Mouse (Mus musculus) forelimb bud, embryonic 11.5 days (tissue): ENCODE measurements at regions not wholly inside any gene's neighbourhood (a gene's known extent, or its start where the extent isn't known, plus 50 kb on each side); places are given as distances from the start of the nearest gene placed in this dataset.
"Not testable (repeated sequence)": the region's sequence is repeated elsewhere in the genome, so short reads cannot be mapped to it uniquely, and the experiment has no call there.

ENCODE experiments used
- DNase-seq: peaks from one replicate; pipeline ENCODE4 v3.0.0-alpha.2; 2012; ENCODE audit warnings: low read depth, low spot score

DNA sequence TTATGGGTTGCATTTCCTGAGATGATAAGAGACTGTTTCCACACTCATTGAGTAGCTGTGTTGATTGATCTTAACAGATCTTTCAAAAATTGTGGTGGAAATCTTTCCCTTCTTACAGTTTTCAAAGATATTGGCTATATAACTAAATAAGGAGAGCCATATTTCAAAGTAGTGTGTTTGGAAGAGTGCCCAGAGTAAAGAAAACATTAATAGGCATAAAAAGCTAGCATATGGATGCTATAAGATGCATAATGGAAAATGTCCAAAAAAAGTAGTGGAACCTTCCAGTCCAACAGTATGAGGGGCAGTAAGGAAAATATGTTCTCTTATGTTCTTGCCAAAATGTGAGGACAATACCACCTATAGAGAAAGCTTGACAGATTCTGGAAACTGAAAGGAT, 137.2 kb upstream of the Speer3 start:
- no peak for DNase-seq

DNA sequence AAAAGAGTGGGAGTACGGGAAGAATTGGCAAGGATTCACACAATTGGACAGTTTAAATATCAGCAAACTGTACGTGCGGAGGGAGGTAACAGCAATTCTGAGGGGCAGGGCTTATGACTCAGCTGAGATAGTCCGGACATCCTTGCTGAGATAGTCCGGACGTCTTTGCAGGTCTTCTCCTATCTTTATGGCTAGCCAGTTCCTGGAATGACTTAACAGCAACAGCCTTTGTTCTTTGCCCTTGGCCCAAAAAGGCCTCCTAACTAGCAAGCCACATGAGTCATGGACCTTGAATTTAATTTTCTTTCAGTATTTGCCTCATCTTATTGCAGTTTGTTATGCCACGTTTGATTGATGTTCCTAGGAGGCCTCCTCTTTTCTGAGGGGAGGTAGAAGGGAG, 133.1 kb upstream of the Speer3 start:
- DNase-seq = not testable (repeated sequence)

DNA sequence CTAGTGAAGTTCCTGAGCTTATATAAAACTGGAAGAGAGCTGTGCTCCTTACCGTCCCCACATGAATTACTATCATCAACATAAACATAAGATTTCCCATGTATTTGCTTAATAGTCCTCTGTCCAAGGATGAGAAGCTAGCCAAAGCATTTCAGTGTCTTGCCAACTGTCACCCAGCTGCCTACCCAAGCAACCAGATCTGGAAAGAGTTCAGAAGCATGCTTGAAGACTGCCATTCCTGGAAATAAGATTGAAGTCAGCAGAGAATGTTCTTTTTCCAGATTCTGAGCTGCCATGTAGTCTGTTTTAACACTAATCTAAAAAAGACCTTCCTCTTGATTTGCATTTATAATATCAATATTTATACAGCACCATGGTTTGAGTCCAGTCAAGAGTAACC, 131.9 kb upstream of the Speer3 start:
- no peak for DNase-seq

DNA sequence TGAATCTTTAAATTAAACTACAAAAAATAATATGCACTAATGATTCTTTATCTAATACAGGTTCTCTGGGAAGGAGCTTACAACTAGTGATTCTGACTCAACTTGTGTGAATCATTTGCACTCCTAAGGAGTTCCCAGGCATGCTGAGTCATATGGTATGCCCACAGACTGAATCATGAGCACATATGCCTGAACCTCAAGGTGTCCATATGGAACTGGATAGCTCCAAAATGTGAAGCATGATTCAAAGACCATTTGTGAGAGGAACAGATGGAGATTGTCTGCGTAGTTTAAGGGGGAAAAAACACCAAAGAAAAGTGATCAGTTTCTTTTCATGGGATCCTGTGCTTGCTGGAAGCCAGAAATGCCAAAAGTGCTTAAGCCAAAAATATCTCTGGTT, 124.0 kb upstream of the Speer3 start:
- no peak for DNase-seq

DNA sequence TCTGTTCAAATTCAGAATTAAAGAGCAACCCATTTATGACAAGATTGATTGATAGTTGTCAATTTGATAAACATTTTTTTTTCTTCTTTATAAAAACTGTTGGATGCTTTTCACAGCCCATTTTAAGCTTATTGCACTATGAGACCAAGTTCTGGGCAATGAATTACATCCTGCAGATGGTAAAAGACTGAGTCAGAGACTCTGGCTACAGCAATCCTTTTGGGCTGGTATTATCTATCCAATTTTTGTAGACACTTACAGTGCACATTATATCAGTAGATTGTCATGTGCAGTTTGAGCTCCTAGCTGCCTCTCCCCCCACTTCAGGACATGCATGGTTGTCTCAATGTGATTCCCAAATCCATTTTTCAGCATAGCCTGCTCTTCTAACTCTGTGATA, 122.6 kb upstream of the Speer3 start:
- DNase-seq = no peak

DNA sequence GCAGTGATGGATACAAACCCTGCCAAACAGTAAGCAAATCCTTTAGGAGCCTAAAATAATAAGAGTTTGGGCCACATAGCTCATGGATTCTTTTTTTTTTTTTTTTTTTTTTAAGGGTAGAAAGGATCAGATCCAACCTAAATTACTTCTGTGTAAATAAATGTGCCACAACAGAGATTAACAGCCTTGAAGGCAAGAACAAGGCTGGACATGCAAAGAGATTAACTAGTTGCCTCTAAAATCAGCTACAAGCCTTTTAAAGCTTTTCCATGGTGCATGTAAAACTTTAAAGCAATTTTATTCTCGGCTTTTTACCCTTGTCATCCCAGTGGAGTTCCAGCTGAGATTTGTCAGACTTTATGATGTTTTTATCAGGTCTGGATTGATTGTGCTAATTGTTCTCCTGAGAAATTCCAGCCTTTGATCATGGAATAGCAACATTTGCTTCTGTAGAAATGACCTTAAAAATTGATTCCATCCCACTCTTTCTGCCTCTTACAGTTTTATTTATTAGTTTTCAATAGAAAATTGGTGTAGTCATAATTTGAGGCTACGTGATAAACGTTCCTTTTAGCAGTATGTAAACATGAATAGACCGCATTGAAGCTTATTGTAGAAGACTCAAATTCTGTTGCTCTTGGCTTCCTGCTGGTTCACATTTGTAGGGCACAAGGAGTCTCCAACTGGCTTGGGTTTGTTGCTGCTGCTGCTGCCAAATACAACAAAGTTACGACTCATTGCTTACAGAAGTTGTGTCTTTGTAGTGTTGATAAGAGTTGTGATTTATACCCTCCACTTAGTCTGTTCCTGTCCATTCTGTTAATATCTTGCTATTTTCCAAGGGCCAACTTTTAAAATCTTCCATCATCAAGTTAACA, 100.3 kb upstream of the Speer3 start:
- DNase-seq = peak; percentile 10

DNA sequence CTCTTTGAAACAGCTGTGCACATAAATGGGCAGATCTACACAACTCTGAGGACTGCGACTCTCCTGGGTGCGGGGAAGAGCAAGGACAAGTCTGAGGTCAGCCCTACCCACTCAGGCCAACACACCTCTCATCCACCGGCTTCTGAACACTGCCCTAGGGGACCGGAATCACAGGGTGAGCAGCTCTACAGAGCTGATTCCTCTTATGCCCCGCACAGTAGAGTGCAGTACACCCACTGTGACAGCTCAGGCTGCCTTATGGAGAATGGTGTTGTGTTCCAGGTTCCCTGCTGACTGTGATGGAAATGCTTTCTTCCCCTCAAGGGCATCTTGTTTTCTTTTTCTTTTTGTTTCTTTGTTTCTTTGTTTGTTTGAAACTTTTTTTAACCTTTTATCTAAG, 96.6 kb upstream of the Speer3 start:
- no peak for DNase-seq
